Mouse (Mus musculus) ES-E14 (cell line): ENCODE results near the gene Mrpl54. TPM values are rescaled to one million over a fixed set of nuclear protein-coding genes. Genes with fewer than 3 reads are reported as not detected.
A peak's percentile ranks its signal among the peaks of the same experiment; 100 is the strongest.

Experiments
- DNase-seq: peaks from one replicate; pipeline ENCODE4 v3.0.0-alpha.2; 2013; ENCODE audit warnings: low read depth, low spot score
- H3K27ac ChIP-seq: 2 replicates; pipeline ENCODE4 v1.5.1; 2012; ENCODE audit warnings: low read depth, mild to moderate bottlenecking, low read length, moderate library complexity, mixed read lengths; ENCODE audit not compliant: poor library complexity, insufficient read depth, severe bottlenecking
- H3K36me3 ChIP-seq: 2 replicates; pipeline ENCODE4 v1.6.1; 2012; ENCODE audit warnings: mild to moderate bottlenecking, low read length, moderate library complexity, mixed read lengths; ENCODE audit not compliant: control insufficient read depth, poor library complexity, insufficient read depth, severe bottlenecking
- H3K4me1 ChIP-seq, 2 experiments: fragments of 150-350 bp in 1 of 2; sonication (generic) in 1 of 2; 2 replicates each; pipeline ENCODE4 v1.6.1; 2012; ENCODE audit warnings: low read length in 2 of 2, mild to moderate bottlenecking in 1 of 2, mixed read lengths in 1 of 2; ENCODE audit not compliant: control insufficient read depth in 2 of 2, insufficient read depth in 2 of 2, poor library complexity in 1 of 2
- H3K4me3 ChIP-seq, 2 experiments: fragments of 150-350 bp in 1 of 2; sonication (generic) in 1 of 2; 2 replicates each; pipeline ENCODE4 v1.5.1; 2012; ENCODE audit warnings: low read length in 2 of 2, low read depth in 1 of 2, mild to moderate bottlenecking in 1 of 2, mixed read lengths in 1 of 2; ENCODE audit not compliant: insufficient read depth in 1 of 2, poor library complexity in 1 of 2, severe bottlenecking in 1 of 2
- H3K9ac ChIP-seq: 2 replicates; pipeline ENCODE4 v1.6.1; 2012; ENCODE audit warnings: low read depth, mild to moderate bottlenecking, low read length, mixed read lengths; ENCODE audit not compliant: poor library complexity, insufficient read depth, severe bottlenecking
- H3K9me3 ChIP-seq: fragments of 150-350 bp; sonication (generic); 2 replicates; pipeline ENCODE4 v1.6.1; 2012; ENCODE audit warnings: low read depth, mild to moderate bottlenecking, low read length; ENCODE audit not compliant: control insufficient read depth, insufficient read depth
- CHD2 ChIP-seq: IDR thresholded peaks from 2 replicates; pipeline ENCODE4 v1.6.1; 2014; ENCODE audit warnings: mild to moderate bottlenecking, low read depth, low read length, inconsistent platforms
- HCFC1 ChIP-seq: IDR thresholded peaks from 2 replicates; pipeline ENCODE4 v1.6.1; 2012; ENCODE audit warnings: low read length, inconsistent platforms, borderline replicate concordance; ENCODE audit not compliant: insufficient read depth
- MAFK ChIP-seq: IDR thresholded peaks from 2 replicates; pipeline ENCODE4 v1.6.1; 2014; ENCODE audit warnings: mild to moderate bottlenecking, low read depth, low read length, inconsistent platforms; ENCODE audit not compliant: insufficient read depth
- ZC3H11A ChIP-seq: IDR thresholded peaks from 2 replicates; pipeline ENCODE4 v1.6.1; 2012; ENCODE audit warnings: low read depth, mild to moderate bottlenecking, inconsistent platforms, low read length, borderline replicate concordance
- ZNF384 ChIP-seq: IDR thresholded peaks from 2 replicates; pipeline ENCODE4 v1.6.1; 2012; ENCODE audit warnings: low read depth, low read length, inconsistent platforms
- in situ Hi-C, 2 experiments: fragments of 600-800 bp; cut with MboI; formaldehyde crosslinking; loops; one replicate each; pipeline ENCODE4 v1.15.1; 2025; ENCODE audit warnings: low sequenced_read_pairs in 2 of 2, inconsistent platforms in 1 of 2; ENCODE audit not compliant: unreplicated experiment in 2 of 2
- total RNA-seq: library from RNA; depleted of rRNA; stranded (reverse); fragments of 300-350 nt; gene quantifications from 2 replicates; pipeline ENCODE4 v1.2.3, GENCODE M21; 2012

Gene Mrpl54
- total RNA-seq, 1 experiment = 138 TPM

- Histone ChIP-seq H3K4me1 (peaks cover 3 to 10% of the 10 kb centered on the region in 2 experiments; a peak in 1 of 4 replicates), H3K27ac (no peak overlapping the region), H3K4me3 (no peak overlapping the region), H3K9ac (no peak overlapping the region), H3K36me3 (peaks cover 9% of the 10 kb centered on the region; the same call in 1 of the 2 replicates), H3K9me3 (no peaks in the 10 kb centered on the region)
- TF ChIP-seq ZNF384 (no peak), ZC3H11A (no peak), CHD2 (no peak), HCFC1 (no peak), MAFK (no peak)
- in situ Hi-C loops = no loop called here
- DNase-seq = no peak
Observed at GRCm38 (mm10) chr10:81259225-81259884, 7.4 kb downstream of the Mrpl54 start.

- in situ Hi-C loops = no loop called here
Observed at GRCm38 (mm10) chr10:81257158-81258039, 9.3 kb downstream of the Mrpl54 start.

GRCm38 (mm10) chr10:81254886-81255285 lies 11.8 kb downstream of the Mrpl54 start:
- no peak for TF ChIP-seq MAFK
- TF ChIP-seq CHD2 = no peak
- no peak for TF ChIP-seq ZC3H11A
- TF ChIP-seq ZNF384 = no peak
- no peak for TF ChIP-seq HCFC1
- Histone ChIP-seq H3K9me3 (no peaks in the 10 kb centered on the region), H3K4me3 (no peak overlapping the region), H3K4me1 (peaks cover 0 to 16% of the 10 kb centered on the region in 2 experiments; a peak in 1 of 4 replicates), H3K27ac (no peak overlapping the region), H3K9ac (no peak overlapping the region), H3K36me3 (no peaks in the 10 kb centered on the region)
- in situ Hi-C loops = no loop called here
- DNase-seq = no peak

More at GRCm38 (mm10) chr10:81257158-81258039, 9.3 kb downstream of the Mrpl54 start:
- no peak for DNase-seq
- Histone ChIP-seq H3K4me3 (peak overlapping the region; percentile 66 to 84), H3K4me1 (peaks cover 3 to 16% of the 10 kb centered on the region in 2 experiments; a peak in 1 of 4 replicates), H3K9me3 (no peaks in the 10 kb centered on the region), H3K36me3 (no peaks in the 10 kb centered on the region), H3K9ac (peak overlapping the region; percentile 47), H3K27ac (no peak overlapping the region)
- TF ChIP-seq MAFK (no peak), ZC3H11A (no peak), ZNF384 (no peak), HCFC1 (no peak), CHD2 (no peak)

GRCm38 (mm10) chr10:81252424-81253419 lies 14.0 kb downstream of the Mrpl54 start, which contains the start of gene Matk:
Matk (plus strand) TSS chr10:81252935.
- Histone ChIP-seq H3K9ac (no peak within 1 kb of the TSS), H3K4me1 (peaks cover 0 to 20% of the 10 kb centered on the region in 2 experiments; a peak in 1 of 4 replicates), H3K27ac (no peak within 1 kb of the TSS), H3K36me3 (no peaks in the 10 kb centered on the region), H3K9me3 (no peaks in the 10 kb centered on the region), H3K4me3 (peak within 1 kb of the TSS in 1 of 2 experiments; percentile 33; a peak in 1 of 4 replicates)
- in situ Hi-C loops = no loop called here
- no peak for TF ChIP-seq HCFC1
- TF ChIP-seq CHD2 = no peak
- TF ChIP-seq MAFK = no peak
- no peak for DNase-seq
